Mouse (Mus musculus) hindbrain, embryonic 14.5 days (tissue): ENCODE results near the gene Nfic. TPM values are rescaled to one million over a fixed set of nuclear protein-coding genes. Genes with fewer than 3 reads are reported as not detected.

Experiments used
- ATAC-seq: fragments of 200-750 bp; cut with Nextera tagmentation; 2 replicates; pipeline ENCODE4 v1.8.0; 2017; ENCODE audit warnings: moderate number of reproducible peaks, mild to moderate bottlenecking, moderate TSS enrichment, moderate library complexity; ENCODE audit not compliant: low FRiP score
- DNase-seq: peaks from one replicate; pipeline ENCODE4 v3.0.0-alpha.2; 2015; ENCODE audit warnings: low spot score
- H3K27ac ChIP-seq: fragments of 300-500 bp; sonication (generic); 2 replicates; pipeline ENCODE4 v1.5.1; 2014; ENCODE audit warnings: mild to moderate bottlenecking, moderate library complexity
- H3K27me3 ChIP-seq: fragments of 300-500 bp; sonication (generic); 2 replicates; pipeline ENCODE4 v1.6.1; 2014; ENCODE audit warnings: mild to moderate bottlenecking, low read length, mixed read lengths; ENCODE audit not compliant: control insufficient read depth, insufficient read depth
- H3K36me3 ChIP-seq: fragments of 300-500 bp; sonication (generic); replicated peaks from 2 replicates; pipeline ENCODE4 v1.6.1; 2014; ENCODE audit not compliant: control insufficient read depth, insufficient read depth
- H3K4me1 ChIP-seq: fragments of 300-500 bp; sonication (generic); replicated peaks from 2 replicates; pipeline ENCODE4 v1.6.1; 2014; ENCODE audit warnings: antibody characterized with exemption, low read length, mixed read lengths; ENCODE audit not compliant: control insufficient read depth, insufficient read depth
- H3K4me2 ChIP-seq: fragments of 300-500 bp; sonication (generic); replicated peaks from 2 replicates; pipeline ENCODE4 v1.6.1; 2014; ENCODE audit warnings: mild to moderate bottlenecking, moderate library complexity
- H3K4me3 ChIP-seq: fragments of 300-500 bp; sonication (generic); replicated peaks from 2 replicates; pipeline ENCODE4 v1.5.1; 2014; ENCODE audit warnings: mild to moderate bottlenecking, low read length
- H3K9ac ChIP-seq: fragments of 300-500 bp; sonication (generic); 2 replicates; pipeline ENCODE4 v1.6.1; 2014
- H3K9me3 ChIP-seq: fragments of 300-500 bp; sonication (generic); 2 replicates; pipeline ENCODE4 v1.6.1; 2016; ENCODE audit warnings: low read length; ENCODE audit not compliant: control insufficient read depth
- WGBS: fragments of 180-500 bp; shearing (Covaris S2); extraction: QIAGEN DNeasy Blood & Tissue Kit; methylation state at CpG from one replicate; pipeline ENCODE4 v1.1.7; 2014; 5-methylcytosine and 5-hydroxymethylcytosine counted together
- polyA plus RNA-seq: library from polyadenylated mRNA; unstranded; fragments of >200 nt; fragmentation: Nextera tagmentation; extraction: Ambion mirVana; gene quantifications from 2 replicates; pipeline ENCODE4 v1.2.1, GENCODE M21; 2014

The Nfic gene
- polyA plus RNA-seq, 1 experiment from 2014 or later = 25.8 TPM

DNA sequence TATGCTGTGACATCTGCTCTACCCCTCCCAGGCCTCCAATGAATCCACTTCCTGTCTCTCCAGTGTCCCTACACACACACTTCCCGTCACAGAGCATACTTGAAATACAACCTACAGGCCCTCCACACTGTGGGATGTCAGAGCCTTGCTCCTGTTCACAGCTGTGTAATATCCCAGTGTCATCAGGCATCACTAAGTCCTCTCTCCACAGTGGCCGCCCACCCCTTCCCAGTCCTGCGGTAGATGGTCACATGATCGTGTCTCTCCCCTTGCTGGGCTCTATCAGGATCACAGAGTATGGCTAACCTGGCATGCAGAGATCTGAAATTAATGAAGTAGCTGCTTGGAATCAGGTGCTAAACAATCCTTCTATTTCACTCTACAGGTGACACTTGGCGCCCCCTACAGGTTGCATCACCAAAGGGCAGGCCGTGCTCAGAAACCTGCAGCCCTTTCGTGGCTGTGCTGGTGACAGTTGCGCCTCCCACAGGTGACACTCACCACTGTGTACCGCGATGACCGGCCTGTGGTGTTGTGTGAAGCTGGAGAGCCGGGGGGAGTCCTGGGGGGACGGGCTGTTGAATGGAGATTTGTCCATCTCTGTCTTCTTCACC, 49.7 kb downstream of the Nfic start:
- ATAC-seq (no peak), DNase-seq (no peak)
- no peak overlapping the region for H3K4me2 ChIP-seq
- WGBS = 47% methylated on average over 13 of the region's 13 CpGs
- no peak overlapping the region for H3K4me3 ChIP-seq
- peaks cover 15% of the 10 kb centered on the region; the same call in 1 of the 2 replicates for H3K27me3 ChIP-seq
- peaks cover 64% of the 10 kb centered on the region for H3K36me3 ChIP-seq
- H3K9ac ChIP-seq = no peak overlapping the region
- H3K9me3 ChIP-seq = no peaks in the 10 kb centered on the region
- H3K4me1 ChIP-seq = peaks cover 51% of the 10 kb centered on the region
- no peak overlapping the region for H3K27ac ChIP-seq

DNA sequence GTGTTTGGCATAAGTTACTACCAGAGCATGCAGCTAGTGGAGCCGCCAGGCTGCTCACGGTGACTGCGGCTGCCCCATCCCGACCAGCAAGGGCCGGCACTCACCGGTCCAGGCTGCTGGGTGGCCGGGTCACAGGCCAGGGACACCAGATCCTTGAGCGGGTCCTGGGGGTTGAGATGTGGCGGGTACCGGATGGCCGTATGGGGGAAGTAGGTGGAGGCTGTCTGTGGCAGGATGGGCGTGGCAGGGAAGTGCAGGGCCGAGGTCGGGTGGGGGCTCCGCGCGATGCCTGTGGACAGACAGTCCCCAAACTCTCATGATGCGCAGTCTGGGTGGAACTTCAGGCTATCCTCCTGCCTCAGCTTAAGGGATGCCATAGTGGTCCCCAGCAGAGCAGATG, 50.7 kb downstream of the Nfic start:
- DNase-seq (no peak), ATAC-seq (no peak)
- WGBS = 67% methylated on average over 18 of the region's 18 CpGs
- H3K27me3 ChIP-seq = peaks cover 15% of the 10 kb centered on the region; the same call in 1 of the 2 replicates
- peaks cover 51% of the 10 kb centered on the region for H3K4me1 ChIP-seq
- H3K27ac ChIP-seq = no peak overlapping the region
- peaks cover 74% of the 10 kb centered on the region for H3K36me3 ChIP-seq
- H3K9me3 ChIP-seq = no peaks in the 10 kb centered on the region
- no peak overlapping the region for H3K4me2 ChIP-seq
- no peak overlapping the region for H3K4me3 ChIP-seq
- no peak overlapping the region for H3K9ac ChIP-seq

GRCm38 (mm10) chr10:81404082-81404481, 51.4 kb downstream of the Nfic start:
- Histone ChIP-seq H3K36me3 (peaks cover 80% of the 10 kb centered on the region), H3K9me3 (no peaks in the 10 kb centered on the region), H3K27ac (no peak overlapping the region), H3K4me3 (no peak overlapping the region), H3K4me2 (no peak overlapping the region), H3K9ac (no peak overlapping the region), H3K27me3 (peaks cover 15% of the 10 kb centered on the region; the same call in 1 of the 2 replicates), H3K4me1 (peaks cover 51% of the 10 kb centered on the region)
- ATAC-seq = no peak
- DNase-seq = no peak
- whole genome bisulfite sequencing = 18% methylated on average over 9 of the region's 9 CpGs

GRCm38 (mm10) chr10:81403511-81403910, 51.9 kb downstream of the Nfic start:
- H3K9me3 ChIP-seq = no peaks in the 10 kb centered on the region
- DNase-seq (peak; percentile 47), ATAC-seq (no peak)
- H3K4me3 ChIP-seq = no peak overlapping the region
- 0 out of 2 replicates have a peak, but pooled peaks cover 10% of the 10 kb centered on the region for H3K27me3 ChIP-seq
- peaks cover 85% of the 10 kb centered on the region for H3K36me3 ChIP-seq
- H3K4me1 ChIP-seq = peaks cover 51% of the 10 kb centered on the region
- H3K4me2 ChIP-seq = no peak overlapping the region
- peak overlapping the region; percentile 31; the same call in 1 of the 2 replicates for H3K9ac ChIP-seq
- 29% methylated on average over 10 of the region's 10 CpGs for WGBS
- peak overlapping the region; percentile 74 for H3K27ac ChIP-seq

DNA sequence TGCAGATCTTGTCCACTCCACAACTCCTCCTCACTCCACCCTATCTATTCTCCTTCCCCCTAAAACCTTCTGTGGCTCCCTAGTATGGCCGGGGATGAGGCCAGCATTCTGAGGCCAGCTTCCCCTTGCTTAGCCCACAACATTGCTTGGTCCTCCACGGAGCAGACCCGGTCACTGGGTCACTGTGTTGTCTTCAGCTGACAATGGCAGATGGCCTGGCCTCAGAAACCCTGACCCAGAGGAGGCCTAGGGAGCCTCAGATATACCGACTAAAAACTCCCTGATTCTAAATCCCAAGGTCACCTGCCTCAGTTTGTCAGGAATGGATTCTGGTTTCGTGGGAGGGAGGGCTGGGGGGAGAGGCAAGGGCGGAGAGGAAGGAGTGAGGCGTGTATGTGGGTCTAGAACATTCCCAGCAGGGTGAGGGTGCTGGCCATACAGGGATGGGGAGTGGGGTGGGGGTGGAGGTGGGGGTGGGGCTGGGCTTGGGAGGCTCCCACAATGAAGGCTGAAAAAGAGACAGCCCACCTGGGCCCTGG, 53.1 kb downstream of the Nfic start:
- peaks cover 80% of the 10 kb centered on the region for H3K36me3 ChIP-seq
- H3K4me3 ChIP-seq = no peak overlapping the region
- DNase-seq (no peak), ATAC-seq (peak; percentile 3; the same call in 1 of the 2 replicates)
- no peaks in the 10 kb centered on the region for H3K9me3 ChIP-seq
- H3K4me2 ChIP-seq = 0 out of 2 replicates have a peak overlapping the region, but pooled peaks have one; percentile 15
- H3K9ac ChIP-seq = no peak overlapping the region
- H3K27ac ChIP-seq = peak overlapping the region; percentile 74
- WGBS = 9% methylated on average over 7 of the region's 7 CpGs
- H3K27me3 ChIP-seq = 0 out of 2 replicates have a peak, but pooled peaks cover 3% of the 10 kb centered on the region
- peaks cover 39% of the 10 kb centered on the region for H3K4me1 ChIP-seq

DNA sequence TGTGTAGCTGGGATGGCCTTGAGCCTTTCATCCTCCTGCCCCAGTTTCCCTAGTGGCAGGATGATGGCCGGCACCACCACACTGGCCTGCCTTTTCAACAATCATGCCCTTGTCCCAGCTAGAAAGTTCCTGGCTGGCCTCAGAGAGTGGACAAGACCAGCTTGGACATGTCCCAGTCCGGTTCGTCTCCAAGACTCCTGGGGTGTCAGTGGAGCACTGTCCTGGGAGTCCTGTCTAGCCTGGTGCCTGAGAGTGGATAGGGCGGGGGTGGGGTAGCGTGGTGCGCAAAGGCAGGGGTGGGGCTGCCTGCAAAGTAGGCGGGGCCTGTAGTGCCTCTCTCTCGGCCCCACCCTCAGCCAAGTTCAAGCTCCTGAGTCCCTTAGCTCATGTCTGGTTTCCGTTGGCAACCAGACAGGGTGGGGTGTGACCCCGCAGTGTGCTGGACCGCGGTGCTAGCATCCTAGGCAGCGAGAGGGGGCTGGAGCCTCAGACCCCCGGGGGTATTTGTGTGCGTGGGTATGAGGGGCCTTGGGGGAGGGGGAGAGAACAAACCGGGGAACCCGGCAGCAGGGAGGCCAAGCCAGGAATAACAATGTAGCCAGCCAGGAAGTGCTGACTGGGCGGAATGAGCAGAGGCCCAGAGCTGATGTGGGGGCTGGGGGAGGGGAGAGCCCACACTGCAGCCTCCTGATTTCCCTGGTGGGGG, 53.8 kb downstream of the Nfic start:
- H3K36me3 ChIP-seq = peaks cover 75% of the 10 kb centered on the region
- peak overlapping the region; percentile 74 for H3K27ac ChIP-seq
- WGBS = 6% methylated on average over 18 of the region's 18 CpGs
- H3K9me3 ChIP-seq = no peaks in the 10 kb centered on the region
- H3K4me1 ChIP-seq = peaks cover 32% of the 10 kb centered on the region
- peak overlapping the region; percentile 16; the same call in 1 of the 2 replicates for H3K9ac ChIP-seq
- peak; percentile 68 for DNase-seq
- H3K4me3 ChIP-seq = no peak overlapping the region
- H3K27me3 ChIP-seq = no peaks in the 10 kb centered on the region
- peak; percentile 67 for ATAC-seq
- H3K4me2 ChIP-seq = peak overlapping the region; percentile 27; the same call in 1 of the 2 replicates

- peaks cover 29% of the 10 kb centered on the region for H3K4me1 ChIP-seq
- no peaks in the 10 kb centered on the region for H3K27me3 ChIP-seq
- no peaks in the 10 kb centered on the region for H3K9me3 ChIP-seq
- peak overlapping the region; percentile 27; the same call in 1 of the 2 replicates for H3K4me2 ChIP-seq
- peak; percentile 39 for DNase-seq
- peaks cover 70% of the 10 kb centered on the region for H3K36me3 ChIP-seq
- no peak overlapping the region for H3K4me3 ChIP-seq
- H3K27ac ChIP-seq = peak overlapping the region; percentile 74
- WGBS = 24% methylated on average over 10 of the region's 10 CpGs
- no peak for ATAC-seq
- peak overlapping the region; percentile 16; the same call in 1 of the 2 replicates for H3K9ac ChIP-seq
Observed at GRCm38 (mm10) chr10:81401205-81401520, 54.3 kb downstream of the Nfic start.

GRCm38 (mm10) chr10:81400371-81401204, 54.8 kb downstream of the Nfic start:
- Histone ChIP-seq H3K9me3 (no peaks in the 10 kb centered on the region), H3K4me2 (peak overlapping the region; percentile 27), H3K4me1 (peaks cover 29% of the 10 kb centered on the region), H3K4me3 (no peak overlapping the region), H3K36me3 (peaks cover 64% of the 10 kb centered on the region), H3K27ac (no peak overlapping the region), H3K9ac (0 out of 2 replicates have a peak overlapping the region, but pooled peaks have one; percentile 7), H3K27me3 (no peaks in the 10 kb centered on the region)
- 35% methylated on average over 22 of the region's 22 CpGs for WGBS
- DNase-seq (no peak), ATAC-seq (no peak)
